Mouse (Mus musculus): ENCODE data around the gene Cep57l1.
A peak's percentile ranks its signal among the peaks of the same experiment; 100 is the strongest.

Cep57l1 gene

DNA sequence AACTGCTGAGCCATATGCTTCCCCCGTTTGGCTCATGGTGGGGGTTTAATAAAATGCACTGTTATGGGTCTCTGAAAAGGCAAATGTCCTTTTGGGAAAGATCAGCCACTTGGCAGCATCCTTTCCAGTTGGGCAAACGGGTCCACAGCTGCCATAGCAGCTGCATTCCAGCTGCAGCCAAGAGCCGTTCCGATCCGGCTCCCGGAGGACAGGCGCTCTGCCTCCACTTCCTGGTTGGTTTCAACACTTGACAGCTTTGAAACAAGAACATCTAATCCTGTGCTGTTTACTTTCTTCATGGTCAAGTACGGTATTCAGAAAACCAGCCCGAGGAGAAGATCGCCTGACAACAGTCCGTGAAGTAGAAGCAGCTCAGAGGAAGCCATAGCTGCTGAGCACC lies 112.6 kb downstream of the Cep57l1 start:
- H3K36me3 ChIP-seq (ENCODE audit: insufficient read depth, low read length) = no peaks in the 10 kb centered on the region
- no peak overlapping the region for H3K4me3 ChIP-seq (replicated peaks; ENCODE audit: low read length)
- peaks cover 2% of the 10 kb centered on the region; the same call in 1 of the 2 replicates for H3K27me3 ChIP-seq (ENCODE audit: insufficient read depth, low read length)
- TF ChIP-seq CTCF (conservative IDR thresholded peaks at IDR 0.05; ENCODE audit: low read length) = no peak
- TF ChIP-seq POU5F1 (IDR thresholded peaks at IDR 0.05; ENCODE audit: borderline replicate concordance, low read length) = no peak
- TF ChIP-seq NANOG (IDR thresholded peaks at IDR 0.05; ENCODE audit: borderline replicate concordance, low read length) = no peak
- peaks cover 12% of the 10 kb centered on the region for H3K9me3 ChIP-seq (ENCODE audit: low read length)
- H3K4me1 ChIP-seq (replicated peaks; ENCODE audit: low read depth, low read length) = no peaks in the 10 kb centered on the region

DNA sequence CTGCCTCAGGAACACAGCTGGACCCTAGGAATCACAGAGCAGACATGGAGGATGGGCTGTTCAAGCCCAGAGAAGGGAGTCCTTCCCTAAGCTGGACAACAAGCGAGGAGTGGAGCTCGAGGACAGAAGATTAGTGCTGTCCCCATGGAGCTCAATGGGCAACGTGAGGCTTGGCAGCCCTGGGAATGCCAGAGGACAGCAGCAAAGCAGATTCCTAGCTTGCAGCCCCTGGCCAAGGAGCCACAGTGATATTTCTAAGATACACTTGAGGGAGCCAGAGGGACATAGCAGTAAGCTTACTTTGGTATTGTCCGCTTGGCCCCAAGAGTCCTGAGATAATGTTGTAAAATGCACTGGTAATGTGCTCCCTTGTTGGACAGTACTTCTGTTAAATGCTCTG lies 118.7 kb downstream of the Cep57l1 start:
- no peak for TF ChIP-seq NANOG (IDR thresholded peaks at IDR 0.05; ENCODE audit: borderline replicate concordance, low read length)
- no peak for TF ChIP-seq CTCF (conservative IDR thresholded peaks at IDR 0.05; ENCODE audit: low read length)
- no peak for TF ChIP-seq POU5F1 (IDR thresholded peaks at IDR 0.05; ENCODE audit: borderline replicate concordance, low read length)
- Histone ChIP-seq H3K36me3 (ENCODE audit: insufficient read depth, low read length) (no peaks in the 10 kb centered on the region), H3K4me1 (replicated peaks; ENCODE audit: low read depth, low read length) (peaks cover 6% of the 10 kb centered on the region; the same call in 1 of the 2 replicates), H3K4me3 (replicated peaks; ENCODE audit: low read length) (no peak overlapping the region), H3K9me3 (ENCODE audit: low read length) (peaks cover 18% of the 10 kb centered on the region), H3K27me3 (ENCODE audit: insufficient read depth, low read length) (peaks cover 7% of the 10 kb centered on the region; the same call in 1 of the 2 replicates)

DNA sequence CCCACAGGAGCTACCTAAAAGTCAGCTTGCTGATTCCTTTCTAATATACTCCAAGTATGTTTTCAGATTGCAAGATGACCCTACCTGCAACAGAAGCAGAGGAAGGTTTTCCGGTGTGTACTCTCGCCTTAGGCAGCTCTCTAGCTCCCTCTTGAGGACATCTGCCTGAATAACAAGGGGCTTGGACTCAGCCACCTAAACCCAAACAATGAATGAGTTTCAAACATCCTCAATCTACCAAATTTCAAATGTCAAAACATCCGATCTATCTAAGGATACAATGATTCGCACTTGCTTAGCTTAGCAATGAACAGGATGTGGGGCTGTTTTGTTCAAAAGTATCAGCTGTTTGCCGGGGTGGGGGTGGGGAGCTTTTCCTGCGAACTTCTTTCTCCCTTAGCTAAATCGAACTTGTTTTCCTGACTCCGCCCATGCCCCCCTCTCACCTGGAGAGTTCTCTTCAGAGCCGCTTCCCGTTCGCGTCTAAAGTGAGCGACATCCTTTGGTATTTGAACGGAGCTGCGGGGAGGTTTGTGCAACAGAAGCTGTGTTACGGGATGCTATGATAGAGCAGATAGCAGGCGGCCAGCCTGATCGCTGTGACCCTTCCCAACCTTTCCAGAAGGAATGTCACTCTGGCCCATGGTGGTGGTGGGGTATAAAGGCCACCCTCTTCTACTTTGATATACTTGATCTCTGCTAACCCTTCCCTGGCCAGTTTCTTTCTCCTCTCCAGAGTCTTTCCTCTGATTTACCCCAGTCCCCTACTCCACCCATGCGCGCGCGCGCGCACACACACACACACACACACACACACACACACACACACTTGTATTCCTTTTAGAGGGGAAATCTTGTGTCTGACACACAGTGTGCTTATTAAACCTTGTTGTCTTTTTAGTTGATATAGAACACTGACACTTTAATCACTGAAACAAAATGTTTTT lies 119.5 kb downstream of the Cep57l1 start:
- Histone ChIP-seq H3K36me3 (ENCODE audit: insufficient read depth, low read length) (no peaks in the 10 kb centered on the region), H3K27me3 (ENCODE audit: insufficient read depth, low read length) (peaks cover 7% of the 10 kb centered on the region; the same call in 1 of the 2 replicates), H3K9me3 (ENCODE audit: low read length) (peaks cover 18% of the 10 kb centered on the region), H3K4me1 (replicated peaks; ENCODE audit: low read depth, low read length) (peaks cover 11% of the 10 kb centered on the region), H3K4me3 (replicated peaks; ENCODE audit: low read length) (peak overlapping the region; percentile 68)
- no peak for TF ChIP-seq NANOG (IDR thresholded peaks at IDR 0.05; ENCODE audit: borderline replicate concordance, low read length)
- TF ChIP-seq POU5F1 (IDR thresholded peaks at IDR 0.05; ENCODE audit: borderline replicate concordance, low read length) = no peak
- TF ChIP-seq CTCF (conservative IDR thresholded peaks at IDR 0.05; ENCODE audit: low read length) = peak; percentile 98

DNA sequence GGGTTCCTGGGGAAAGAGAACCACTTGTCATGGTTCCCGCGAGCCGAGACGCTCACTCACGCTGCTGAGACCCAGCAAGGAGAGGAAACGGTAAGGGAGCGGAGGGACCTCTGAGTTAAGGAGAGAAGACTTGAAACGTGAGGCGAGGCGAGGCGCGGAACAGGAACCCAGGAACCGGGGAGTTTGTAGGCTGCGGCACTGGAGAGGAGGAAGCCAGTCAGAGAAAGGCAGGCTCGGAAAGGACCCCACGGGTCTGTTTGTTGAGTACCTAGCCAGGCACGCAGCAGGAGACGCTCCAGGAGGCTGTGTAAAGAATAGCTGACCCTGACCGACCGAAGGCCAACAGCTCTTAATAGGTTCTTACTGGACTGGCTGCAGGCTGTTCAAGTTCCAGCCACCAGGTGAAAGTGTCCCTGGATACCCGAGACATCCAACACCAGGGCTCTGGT lies 125.1 kb downstream of the Cep57l1 start:
- Histone ChIP-seq H3K27me3 (ENCODE audit: insufficient read depth, low read length) (peaks cover 5% of the 10 kb centered on the region; the same call in 1 of the 2 replicates), H3K9me3 (ENCODE audit: low read length) (peaks cover 6% of the 10 kb centered on the region), H3K36me3 (ENCODE audit: insufficient read depth, low read length) (no peaks in the 10 kb centered on the region), H3K4me1 (replicated peaks; ENCODE audit: low read depth, low read length) (peaks cover 29% of the 10 kb centered on the region), H3K4me3 (replicated peaks; ENCODE audit: low read length) (peak overlapping the region; percentile 26; the same call in 1 of the 2 replicates)
- TF ChIP-seq POU5F1 (IDR thresholded peaks at IDR 0.05; ENCODE audit: borderline replicate concordance, low read length) (no peak), NANOG (IDR thresholded peaks at IDR 0.05; ENCODE audit: borderline replicate concordance, low read length) (peak; percentile 71; the same call in 1 of the 2 replicates)

DNA sequence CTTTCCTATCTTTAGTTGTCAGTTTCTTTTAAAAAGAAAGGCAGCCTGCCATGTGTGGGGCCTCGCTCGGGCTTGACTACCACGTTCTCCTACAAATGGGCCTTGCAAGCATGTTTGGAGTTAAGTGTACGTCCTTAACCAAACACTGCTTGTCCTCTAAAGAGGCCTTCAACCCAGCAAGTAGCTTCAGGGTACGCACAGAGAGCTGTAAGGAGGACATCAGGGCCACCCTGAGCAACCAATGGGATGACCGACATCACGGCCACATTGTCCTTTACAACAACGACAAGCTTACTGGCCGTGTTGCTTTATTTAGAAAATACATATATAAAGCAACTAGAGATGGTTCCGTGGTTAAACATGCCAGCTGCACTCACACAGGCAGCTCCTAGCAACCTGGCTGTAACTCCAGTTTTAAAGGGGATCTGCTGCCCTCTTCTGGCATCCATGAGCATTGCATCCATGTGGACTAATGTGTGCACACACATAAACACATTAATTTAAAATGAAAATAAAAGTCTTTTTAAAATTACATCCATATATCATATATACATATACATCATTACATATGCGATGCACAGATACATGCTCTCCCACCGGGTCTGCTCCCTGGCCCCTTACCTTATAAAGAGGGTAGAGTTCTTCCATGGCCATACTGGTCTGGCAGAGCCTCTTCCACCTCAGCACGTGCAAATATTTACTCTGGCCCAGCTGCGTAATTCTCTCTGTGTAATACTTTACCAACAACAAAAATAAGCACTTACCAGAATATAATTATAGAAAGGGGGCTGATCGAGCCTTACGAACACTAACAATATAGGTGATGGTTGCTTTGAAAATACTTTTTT lies 126.9 kb downstream of the Cep57l1 start:
- peaks cover 45% of the 10 kb centered on the region for H3K4me1 ChIP-seq (replicated peaks; ENCODE audit: low read depth, low read length)
- H3K36me3 ChIP-seq (ENCODE audit: insufficient read depth, low read length) = no peaks in the 10 kb centered on the region
- no peak for TF ChIP-seq NANOG (IDR thresholded peaks at IDR 0.05; ENCODE audit: borderline replicate concordance, low read length)
- TF ChIP-seq POU5F1 (IDR thresholded peaks at IDR 0.05; ENCODE audit: borderline replicate concordance, low read length) = no peak
- peak; percentile 83 for TF ChIP-seq CTCF (conservative IDR thresholded peaks at IDR 0.05; ENCODE audit: low read length)
- H3K4me3 ChIP-seq (replicated peaks; ENCODE audit: low read length) = no peak overlapping the region
- H3K27me3 ChIP-seq (ENCODE audit: insufficient read depth, low read length) = peaks cover 5% of the 10 kb centered on the region; the same call in 1 of the 2 replicates
- peaks cover 3% of the 10 kb centered on the region for H3K9me3 ChIP-seq (ENCODE audit: low read length)

DNA sequence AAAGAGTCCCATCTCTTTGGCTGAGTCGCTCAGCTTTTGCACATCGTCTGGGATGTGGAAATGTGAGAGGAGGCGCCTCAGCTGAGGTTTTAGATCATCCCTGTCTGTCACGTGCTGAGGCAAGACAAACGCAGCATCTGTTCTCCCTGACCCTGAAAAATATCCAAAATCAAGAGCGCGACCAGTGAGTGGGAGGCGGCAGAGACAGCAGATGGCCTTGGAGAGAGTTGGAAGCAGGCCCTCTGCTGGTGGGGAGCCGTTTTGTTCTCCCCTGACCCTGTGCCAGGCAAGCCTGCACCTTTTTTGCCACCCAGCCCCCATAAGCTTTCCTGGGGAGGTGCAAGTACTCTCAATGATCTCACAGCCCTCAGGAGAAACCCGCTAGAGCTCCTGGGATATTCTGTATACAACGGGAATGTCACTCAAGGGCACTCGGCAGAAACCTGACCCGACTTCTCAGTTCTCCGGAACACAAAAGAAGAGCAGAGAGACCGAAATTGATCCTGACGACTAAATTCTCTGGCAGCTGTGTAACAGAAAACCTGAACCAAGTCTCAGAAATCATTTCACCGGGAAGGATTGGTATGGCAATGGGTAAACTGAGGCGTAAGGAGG lies 130.8 kb downstream of the Cep57l1 start:
- TF ChIP-seq CTCF (conservative IDR thresholded peaks at IDR 0.05; ENCODE audit: low read length) = peak; percentile 38
- no peak for TF ChIP-seq NANOG (IDR thresholded peaks at IDR 0.05; ENCODE audit: borderline replicate concordance, low read length)
- H3K4me1 ChIP-seq (replicated peaks; ENCODE audit: low read depth, low read length) = peaks cover 36% of the 10 kb centered on the region
- H3K36me3 ChIP-seq (ENCODE audit: insufficient read depth, low read length) = no peaks in the 10 kb centered on the region
- peaks cover 3% of the 10 kb centered on the region for H3K27me3 ChIP-seq (ENCODE audit: insufficient read depth, low read length)
- no peaks in the 10 kb centered on the region for H3K9me3 ChIP-seq (ENCODE audit: low read length)
- H3K4me3 ChIP-seq (replicated peaks; ENCODE audit: low read length) = no peak overlapping the region

DNA sequence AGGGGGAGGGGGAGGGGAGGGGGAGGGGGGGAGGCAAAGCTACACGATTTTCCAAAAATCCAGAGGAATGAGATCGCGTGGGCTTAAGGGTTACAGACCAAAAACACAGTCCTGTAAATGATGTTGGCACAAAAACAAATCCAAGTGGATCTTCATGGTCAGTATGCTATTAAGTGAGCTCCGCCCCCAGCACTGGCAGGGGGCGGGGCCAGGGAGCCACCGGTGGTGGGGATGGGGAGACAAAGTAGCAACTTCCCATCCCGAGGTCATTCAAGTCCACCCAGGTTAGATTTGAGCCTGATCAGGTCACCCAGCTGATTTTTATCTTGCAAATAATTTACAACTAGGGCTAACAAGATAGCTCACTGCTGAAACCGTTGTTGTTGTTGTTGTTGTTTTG lies 132.3 kb downstream of the Cep57l1 start:
- no peaks in the 10 kb centered on the region for H3K9me3 ChIP-seq (ENCODE audit: low read length)
- H3K4me3 ChIP-seq (replicated peaks; ENCODE audit: low read length) = no peak overlapping the region
- H3K27me3 ChIP-seq (ENCODE audit: insufficient read depth, low read length) = no peaks in the 10 kb centered on the region; the same call in 1 of the 2 replicates
- TF ChIP-seq POU5F1 (IDR thresholded peaks at IDR 0.05; ENCODE audit: borderline replicate concordance, low read length) = no peak
- no peak for TF ChIP-seq CTCF (conservative IDR thresholded peaks at IDR 0.05; ENCODE audit: low read length)
- TF ChIP-seq NANOG (IDR thresholded peaks at IDR 0.05; ENCODE audit: borderline replicate concordance, low read length) = no peak
- no peaks in the 10 kb centered on the region for H3K36me3 ChIP-seq (ENCODE audit: insufficient read depth, low read length)
- peaks cover 34% of the 10 kb centered on the region for H3K4me1 ChIP-seq (replicated peaks; ENCODE audit: low read depth, low read length)

Data from E14TG2a.4 (cell line).